ENCODE assay signal across 13 mouse cellular contexts in genomic region chr8:126063832-126064409, GRCm38 (mm10).
DNase-seq lines count a peak whose midpoint lies in the region; ATAC-seq lines count a peak whose summit lies in the region.
"Had no signal": no experiment of that assay in that cellular context is flagged by ENCODE, and none has a peak within 500 bp of the region (broad histone marks: within the 10 kb centered on the region; RNA-seq: fewer than 3 reads in every experiment).

No protein-coding gene starts in this region.

- no peaks in the 10 kb centered on the region for H3K9me3 ChIP-seq in lung, embryonic 15.5 days
- no peaks in the 10 kb centered on the region for H3K9me3 ChIP-seq in hindbrain, embryonic 12.5 days (replicated peaks)
- H3K9me3 ChIP-seq in neural tube, embryonic 13.5 days: no peaks in the 10 kb centered on the region
- H3K9me3 ChIP-seq: heart, embryonic 15.5 days; intestine, embryonic 15.5 days had no signal

- no peak overlapping the region for H3K9ac ChIP-seq in lung, embryonic 15.5 days
- H3K9ac ChIP-seq in hindbrain, embryonic 12.5 days: no peak overlapping the region
- no peak overlapping the region for H3K9ac ChIP-seq in neural tube, embryonic 13.5 days
- H3K9ac ChIP-seq: heart, embryonic 15.5 days; intestine, embryonic 15.5 days had no signal

- H3K4me1 ChIP-seq in lung, embryonic 15.5 days: no peaks in the 10 kb centered on the region
- H3K4me1 ChIP-seq in hindbrain, embryonic 12.5 days: 0 out of 2 replicates have a peak, but pooled peaks cover 2% of the 10 kb centered on the region
- H3K4me1 ChIP-seq in neural tube, embryonic 13.5 days (replicated peaks): peaks cover 24% of the 10 kb centered on the region
- H3K4me1 ChIP-seq: heart, embryonic 15.5 days; intestine, embryonic 15.5 days had no signal

- no peak overlapping the region for H3K4me2 ChIP-seq in lung, embryonic 15.5 days
- no peak overlapping the region for H3K4me2 ChIP-seq in hindbrain, embryonic 12.5 days (replicated peaks)
- no peak overlapping the region for H3K4me2 ChIP-seq in neural tube, embryonic 13.5 days
- H3K4me2 ChIP-seq: heart, embryonic 15.5 days; intestine, embryonic 15.5 days had no signal

- 51% methylated on average over 9 of the region's 9 CpGs for WGBS in lung, embryonic 15.5 days
- 71% methylated on average over 9 of the region's 9 CpGs for WGBS in hindbrain, embryonic 12.5 days
- WGBS in neural tube, embryonic 13.5 days: 55% methylated on average over 9 of the region's 9 CpGs

- DNase-seq in lung, adult 18-20 months: no peak
- peak; percentile 31 for DNase-seq in layer of hippocampus, adult 9-10 months (ENCODE audit: low spot score)
- no peak for DNase-seq in urinary bladder, adult 2 months (ENCODE audit: low spot score)
- DNase-seq in thymus, postnatal 36 days: no peak
- DNase-seq: gastrocnemius, postnatal 14 days; spleen, adult 18-20 months; thymus, adult 18-20 months had no signal

- ATAC-seq in lung, embryonic 15.5 days (ENCODE audit: borderline replicate concordance, extremely low read depth, low FRiP score, low TSS enrichment): peak; percentile 76
- no peak for ATAC-seq in hindbrain, embryonic 12.5 days (ENCODE audit: low FRiP score)
- ATAC-seq in neural tube, embryonic 13.5 days (ENCODE audit: low read depth): peak; percentile 57; the same call in 1 of the 2 replicates
- ATAC-seq: intestine, embryonic 15.5 days had no signal

- H3K4me3 ChIP-seq in lung, embryonic 15.5 days: no peak overlapping the region
- H3K4me3 ChIP-seq in hindbrain, embryonic 12.5 days: no peak overlapping the region
- H3K4me3 ChIP-seq in neural tube, embryonic 13.5 days: no peak overlapping the region
- H3K4me3 ChIP-seq: heart, embryonic 15.5 days; intestine, embryonic 15.5 days; layer of hippocampus, adult 2 months had no signal

- H3K36me3 ChIP-seq in lung, embryonic 15.5 days: no peaks in the 10 kb centered on the region
- no peaks in the 10 kb centered on the region for H3K36me3 ChIP-seq in hindbrain, embryonic 12.5 days
- no peaks in the 10 kb centered on the region for H3K36me3 ChIP-seq in neural tube, embryonic 13.5 days
- H3K36me3 ChIP-seq: heart, embryonic 15.5 days; intestine, embryonic 15.5 days had no signal

- H3K27me3 ChIP-seq in lung, embryonic 15.5 days: no peaks in the 10 kb centered on the region
- no peaks in the 10 kb centered on the region for H3K27me3 ChIP-seq in hindbrain, embryonic 12.5 days
- peaks cover 10% of the 10 kb centered on the region for H3K27me3 ChIP-seq in neural tube, embryonic 13.5 days
- H3K27me3 ChIP-seq: heart, embryonic 15.5 days; intestine, embryonic 15.5 days had no signal

- peak overlapping the region; percentile 66 for H3K27ac ChIP-seq in lung, embryonic 15.5 days
- H3K27ac ChIP-seq in hindbrain, embryonic 12.5 days: peak overlapping the region; percentile 23; the same call in 1 of the 2 replicates
- peak overlapping the region; percentile 38; the same call in 1 of the 2 replicates for H3K27ac ChIP-seq in neural tube, embryonic 13.5 days (replicated peaks)
- H3K27ac ChIP-seq: heart, embryonic 15.5 days; intestine, embryonic 15.5 days; layer of hippocampus, adult 2 months had no signal
